Mouse (Mus musculus) bone marrow macrophage, adult 2 months (primary cell): ENCODE results near the gene Wipf2.
"Not testable (repeated sequence)": the region's sequence is repeated elsewhere in the genome, so short reads cannot be mapped to it uniquely, and the experiment has no call there.

ENCODE experiments used
- CTCF ChIP-seq: IDR thresholded peaks from 2 replicates; pipeline ENCODE4 v1.5.1; 2012; ENCODE audit warnings: low read depth, mild to moderate bottlenecking, low read length, moderate library complexity
- POLR2A ChIP-seq: IDR thresholded peaks from 2 replicates; pipeline ENCODE4 v1.6.1; 2012; ENCODE audit warnings: mild to moderate bottlenecking, low read depth, low read length, borderline replicate concordance

DNA sequence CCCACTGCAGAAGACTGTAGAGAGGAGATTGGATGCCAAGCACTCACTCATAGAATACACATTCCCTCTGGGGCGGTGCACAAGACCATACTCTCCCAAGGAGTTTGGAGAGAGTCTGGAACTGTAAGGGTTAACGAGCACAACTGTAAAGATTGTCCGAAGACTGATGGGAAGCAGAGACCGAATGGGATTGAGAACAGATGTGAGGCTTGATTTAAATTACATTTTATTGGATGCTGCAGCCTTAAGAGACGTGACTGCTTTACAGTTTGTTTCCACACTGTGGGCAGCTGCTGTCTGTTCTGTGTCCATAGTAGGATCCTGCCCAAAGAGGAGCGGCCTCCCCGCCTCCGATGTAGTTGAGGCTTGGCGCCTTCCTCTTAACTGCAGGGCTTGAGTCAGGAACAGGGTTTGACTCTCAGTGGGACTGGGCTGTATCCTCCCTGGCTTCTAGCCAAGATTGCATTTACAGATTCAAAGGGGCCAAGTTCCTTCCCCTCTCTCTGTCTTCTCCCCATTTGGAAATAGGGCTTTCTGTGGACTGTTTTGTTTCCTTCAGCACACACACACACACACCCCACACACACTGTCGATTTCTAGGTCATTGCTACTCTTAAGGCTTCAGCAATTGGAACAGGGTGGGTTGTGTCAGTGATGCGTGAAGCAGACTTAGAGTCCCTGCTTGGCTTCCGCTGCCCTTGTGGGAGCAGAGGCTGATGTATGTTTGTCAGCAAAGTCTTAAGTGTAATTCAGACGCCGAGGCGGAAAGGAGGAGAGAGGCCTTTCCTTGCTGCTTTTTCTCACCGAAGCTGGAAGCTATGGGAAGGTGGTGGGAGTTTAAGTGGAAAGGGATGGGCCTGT, 59.6 kb downstream of the Wipf2 start:
- not testable (repeated sequence) for TF ChIP-seq POLR2A, CTCF
